Mouse (Mus musculus): ENCODE measurements around the gene Dnah12.

DNA sequence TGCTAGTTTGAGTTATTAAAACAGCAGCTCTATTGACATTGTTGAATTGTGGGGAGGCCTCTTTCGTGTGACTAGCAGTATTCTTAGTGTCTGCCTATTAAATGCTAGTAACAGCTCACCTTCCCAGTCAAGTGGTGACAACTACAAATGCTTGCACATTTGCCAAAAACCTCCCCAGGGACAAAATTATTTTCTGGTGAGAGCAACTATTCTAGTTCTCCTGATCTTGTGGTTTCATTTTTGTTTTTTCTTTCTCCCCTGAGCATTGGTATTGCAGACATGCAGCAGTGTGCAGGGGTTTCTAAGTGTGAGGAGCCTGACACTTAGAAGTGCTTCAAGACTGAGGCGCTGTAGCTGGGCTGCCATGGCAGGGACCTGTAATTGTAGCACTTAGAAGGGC is 45.3 kb upstream of the Dnah12 start:
- no peak for TF ChIP-seq POLR2A (IDR thresholded peaks at IDR 0.05; ENCODE audit: borderline replicate concordance, low read depth, low read length)
- TF ChIP-seq CTCF (IDR thresholded peaks at IDR 0.05; ENCODE audit: low read depth, low read length) = no peak

All from bone marrow macrophage, adult 2 months (primary cell).